Mouse (Mus musculus) olfactory bulb, adult 2 months (tissue): Measurements from ENCODE around the gene Pld1.

Source experiments
- CTCF ChIP-seq: fragments of 200-500 bp; IDR thresholded peaks from 2 replicates; pipeline ENCODE4 v1.5.1; 2012; ENCODE audit warnings: low read depth, mild to moderate bottlenecking, low read length, moderate library complexity; ENCODE audit not compliant: insufficient read depth
- POLR2A ChIP-seq: fragments of 200-500 bp; IDR thresholded peaks from 2 replicates; pipeline ENCODE4 v1.6.1; 2012; ENCODE audit warnings: mild to moderate bottlenecking, low read depth, low read length, moderate library complexity; ENCODE audit not compliant: insufficient read depth

- TF ChIP-seq CTCF = no peak
- TF ChIP-seq POLR2A = no peak
Observed at GRCm38 (mm10) chr3:28178333-28178732, 239.8 kb downstream of the Pld1 start.
